Mouse (Mus musculus) cerebellum, adult 8-10 months (tissue): Measurements from ENCODE around the gene B230219D22Rik.
"Not testable (repeated sequence)": the region's sequence is repeated elsewhere in the genome, so short reads cannot be mapped to it uniquely, and the experiment has no call there.

Experiments
- DNase-seq: peaks from one replicate; pipeline ENCODE4 v3.0.0; 2022

B230219D22Rik gene

DNA sequence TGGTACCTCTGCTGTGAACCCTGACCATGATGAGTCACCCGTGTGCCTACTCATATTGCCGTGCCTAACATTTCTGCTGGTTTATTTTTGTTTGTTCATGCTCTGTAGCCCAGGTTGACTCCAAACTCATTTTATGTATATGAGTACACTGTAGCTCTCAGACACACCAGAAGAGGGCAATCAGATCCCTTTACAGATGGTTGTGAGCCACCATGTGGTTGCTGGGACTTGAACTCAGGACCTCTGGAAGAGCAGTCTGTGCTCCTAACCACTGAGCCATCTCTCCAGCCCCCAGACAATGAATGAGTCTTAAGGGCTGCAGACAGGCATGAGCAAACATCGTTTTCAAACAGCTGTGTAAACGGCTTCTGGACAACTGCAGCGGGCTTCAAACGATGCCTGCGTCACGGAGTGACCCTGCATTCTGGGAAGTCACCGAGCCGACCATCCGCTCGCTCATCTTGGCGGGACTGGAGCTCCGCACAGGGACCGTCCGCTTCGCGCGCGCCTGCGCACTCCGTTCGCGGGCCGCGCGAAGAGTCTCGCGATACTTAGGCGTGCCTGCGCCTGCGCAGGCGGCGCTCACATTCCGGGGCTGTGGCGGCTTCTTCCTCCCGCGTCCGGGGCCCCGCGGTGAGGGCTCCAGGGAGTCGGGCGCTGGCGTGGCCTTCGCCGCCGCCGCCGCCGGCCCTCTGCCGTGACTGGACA, at the start of gene B230219D22Rik:
Gene B230219D22Rik (plus strand): TSS at position 590 of the 708 bp plus-strand sequence.
- DNase-seq = peak; percentile 91

DNA sequence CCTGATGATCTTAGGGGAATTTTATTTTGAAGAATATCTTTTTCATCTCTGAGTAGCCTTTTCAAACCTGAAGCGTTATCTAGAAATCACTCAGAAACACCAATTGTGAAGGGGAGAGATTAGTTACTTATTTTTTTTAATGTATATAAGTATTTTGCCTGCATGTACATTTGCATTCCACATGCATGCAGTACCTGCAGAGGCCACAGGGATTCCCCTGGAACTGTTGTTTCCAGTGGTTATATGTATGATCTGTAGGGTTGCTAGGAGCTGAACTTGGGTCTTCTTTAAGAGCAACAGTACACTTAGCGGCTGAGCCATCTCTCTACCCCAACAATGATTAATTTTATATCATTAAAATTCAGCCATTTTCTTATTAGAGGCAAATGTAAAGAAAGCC, 48.4 kb upstream of the B230219D22Rik start:
- no peak for DNase-seq

DNA sequence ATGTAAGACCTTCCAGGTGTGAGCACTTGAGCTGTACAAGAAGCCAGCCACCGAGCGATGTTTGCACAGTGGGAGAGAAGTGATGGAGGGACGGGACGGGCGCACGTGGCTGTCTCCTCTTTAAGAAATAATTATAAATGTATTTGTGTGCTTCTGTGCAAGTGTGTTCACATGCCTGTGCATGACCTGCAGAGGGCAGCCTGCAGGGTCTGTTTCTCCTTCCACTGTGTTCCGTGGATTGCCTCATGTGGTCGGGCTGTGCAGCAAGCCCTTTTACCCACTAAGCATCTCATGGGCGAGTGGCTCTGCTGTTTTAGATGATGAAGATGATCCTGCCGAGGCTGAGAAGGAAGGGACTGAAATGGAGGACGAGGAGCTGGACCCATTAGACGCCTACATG, 42.8 kb upstream of the B230219D22Rik start:
- DNase-seq = no peak

DNA sequence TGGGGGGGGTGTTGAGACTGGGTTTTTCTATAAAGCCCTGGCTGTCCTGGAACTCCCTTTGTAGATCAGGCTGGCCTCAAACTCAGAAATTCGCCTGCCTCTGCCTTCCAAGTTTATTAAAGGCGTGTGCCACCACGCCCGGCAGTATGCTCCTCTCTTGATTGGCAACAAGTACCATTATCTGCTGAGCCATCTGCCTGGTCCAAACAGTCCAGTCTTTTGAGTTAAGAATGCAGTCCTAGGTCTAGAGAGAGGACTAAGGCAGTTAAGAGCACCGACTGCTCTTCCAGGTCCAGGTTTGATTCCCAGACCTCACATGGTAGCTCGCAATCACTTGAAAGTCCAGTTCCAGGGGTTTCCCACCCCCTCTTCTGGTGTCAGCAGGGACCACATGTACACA, 41.9 kb upstream of the B230219D22Rik start:
- no peak for DNase-seq

DNA sequence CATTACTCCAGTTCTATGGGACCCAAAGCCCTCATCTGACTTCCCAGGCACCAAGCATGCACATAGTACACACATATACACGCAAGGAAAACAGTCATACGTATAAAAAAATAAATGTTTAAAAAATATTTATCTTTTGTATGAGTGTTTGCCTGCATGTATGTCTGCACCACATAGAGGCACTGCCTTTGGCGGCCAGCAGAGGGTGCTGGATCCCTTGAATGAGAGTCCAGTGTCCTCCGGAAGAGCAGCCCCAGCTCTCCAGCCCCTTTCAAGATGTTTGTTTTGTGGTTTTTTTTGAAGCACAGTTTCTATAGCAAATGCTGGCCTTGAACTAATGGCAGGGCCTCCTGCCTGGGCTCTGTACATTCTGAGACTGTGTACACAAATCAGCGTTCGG, 24.4 kb upstream of the B230219D22Rik start:
- no peak for DNase-seq

DNA sequence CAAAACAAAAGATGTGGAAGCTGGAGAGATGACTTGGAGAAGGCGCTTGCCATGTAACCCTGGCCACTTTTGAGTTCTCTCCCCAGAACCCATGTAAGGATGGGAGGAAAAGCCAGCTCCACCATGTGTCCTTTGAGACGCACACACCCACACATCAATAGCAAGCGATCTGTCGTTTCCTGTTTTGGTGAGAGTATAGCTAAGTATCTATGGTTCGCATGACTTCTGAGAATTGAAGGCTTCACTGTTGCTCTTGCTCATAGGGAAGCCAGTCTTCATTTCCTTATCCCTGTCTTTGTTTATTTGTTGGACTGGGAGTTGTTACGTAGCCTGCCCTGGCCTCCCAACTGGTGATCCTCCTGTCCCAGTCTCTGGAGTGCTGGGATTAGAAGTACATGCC, 20.2 kb upstream of the B230219D22Rik start:
- no peak for DNase-seq

DNA sequence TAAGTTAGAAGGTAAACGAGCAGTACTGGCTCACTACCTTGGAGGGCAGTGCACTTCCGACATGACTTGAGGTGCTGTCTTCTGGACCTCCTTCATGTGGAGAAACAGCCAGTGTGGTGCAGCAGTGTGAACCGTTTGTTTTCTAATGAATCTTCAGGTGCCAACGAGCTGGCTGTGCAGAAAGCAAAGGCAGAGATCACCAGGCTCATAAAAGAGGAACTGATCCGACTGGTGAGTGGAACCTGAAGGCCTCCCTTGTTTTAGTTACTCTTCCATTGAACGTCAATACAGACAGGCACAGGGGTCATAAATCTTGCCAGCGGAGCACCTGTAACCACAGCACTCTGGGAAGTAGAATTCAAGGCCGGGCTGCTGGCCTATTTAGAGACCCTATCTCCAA, 15.6 kb upstream of the B230219D22Rik start:
- no peak for DNase-seq

DNA sequence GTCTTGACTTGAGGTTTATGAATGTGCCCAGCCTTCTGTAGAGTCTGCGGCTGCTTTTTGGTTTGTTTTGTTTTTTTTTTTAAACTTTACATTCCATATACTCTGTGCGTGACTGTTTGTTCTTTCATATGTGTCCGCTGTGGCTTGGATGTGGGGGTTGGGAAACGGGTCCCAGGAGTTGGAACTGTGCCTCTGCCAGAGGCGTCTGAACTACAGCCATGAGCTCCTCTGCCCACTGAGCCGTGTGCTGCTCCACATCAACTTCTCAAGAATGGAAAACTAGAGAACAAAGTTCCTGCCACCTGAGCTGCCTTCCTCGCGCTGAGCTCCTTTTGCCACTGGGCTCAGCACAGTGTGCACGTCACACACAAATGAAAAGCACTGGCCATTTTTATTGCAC, 10.7 kb upstream of the B230219D22Rik start:
- DNase-seq = no peak

DNA sequence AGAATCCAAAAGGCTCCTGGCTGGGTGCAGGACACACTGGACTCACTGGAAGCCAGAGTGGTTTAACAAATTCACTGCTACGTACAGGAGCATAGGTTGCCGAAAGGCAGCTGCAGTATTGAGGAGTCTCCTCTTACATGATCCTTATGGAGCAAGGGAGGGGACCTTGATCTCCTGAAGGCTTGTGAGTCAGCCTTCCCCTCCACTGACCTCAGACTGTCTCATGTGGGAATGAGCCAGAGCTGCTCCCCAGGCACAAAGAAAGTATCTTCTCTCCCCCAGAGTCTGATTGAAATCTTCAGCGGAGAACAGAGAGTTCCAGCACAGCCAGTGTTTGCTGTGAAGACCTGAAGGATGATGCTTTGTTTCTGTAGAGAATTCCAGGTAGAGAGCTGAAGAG, 9.3 kb upstream of the B230219D22Rik start:
- no peak for DNase-seq

DNA sequence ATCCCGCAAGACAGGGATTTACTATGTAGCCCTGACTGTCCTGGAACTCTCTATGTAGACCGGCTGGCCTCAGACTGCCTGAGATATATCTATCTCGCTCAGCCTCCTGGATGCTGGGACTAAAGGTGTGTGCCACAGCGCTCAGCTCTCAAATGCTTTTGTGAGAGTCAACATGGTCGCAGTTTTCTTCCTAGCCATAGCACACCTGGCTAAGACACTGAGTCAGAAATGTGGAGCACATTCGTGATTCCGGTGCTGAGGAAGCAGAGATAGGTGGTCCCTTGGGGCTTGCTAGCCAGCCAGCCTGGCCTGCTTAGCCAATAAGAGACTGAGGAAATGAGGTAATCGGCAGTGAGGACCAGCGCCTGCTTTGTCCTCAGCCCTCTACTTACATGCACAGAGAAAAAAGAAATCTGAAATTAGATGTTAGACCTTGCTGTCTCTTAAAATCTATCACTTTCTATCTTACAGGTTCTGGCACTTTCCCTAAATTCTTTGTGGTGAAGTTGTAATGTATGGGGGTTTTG, 6.8 kb upstream of the B230219D22Rik start:
- DNase-seq = no peak

DNA sequence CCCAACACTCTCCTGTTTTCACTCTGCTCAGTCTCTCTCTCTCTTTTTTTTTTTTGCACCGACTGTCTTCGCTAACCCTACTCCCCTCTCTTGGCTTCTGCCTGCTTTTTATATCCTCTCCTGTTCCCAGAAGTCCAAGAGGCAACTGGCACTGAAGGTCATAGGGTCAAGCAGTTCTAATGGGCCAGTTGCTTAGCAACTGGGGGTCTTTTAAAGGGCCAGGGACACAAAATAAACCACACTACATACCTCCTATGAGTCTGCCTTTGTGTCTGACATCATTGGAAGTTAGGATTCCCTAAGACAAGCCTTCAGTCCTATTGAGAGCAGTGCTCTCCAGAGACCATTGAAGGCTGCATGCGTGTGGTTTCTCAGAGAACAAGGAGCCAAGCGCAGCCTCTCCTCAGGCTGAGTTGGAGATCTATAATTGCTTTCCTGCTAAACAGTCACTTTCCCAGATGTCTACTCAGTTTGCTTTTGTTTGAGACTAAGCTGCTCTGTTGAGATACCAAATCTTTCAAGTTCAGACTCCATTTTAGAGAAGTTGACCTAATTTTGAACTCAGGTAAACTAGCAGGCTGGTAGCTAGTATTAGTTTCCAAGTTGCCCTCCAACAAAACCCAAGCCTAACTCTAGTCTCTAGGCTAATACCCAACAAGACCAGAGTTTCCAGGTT, 4.9 kb upstream of the B230219D22Rik start:
- DNase-seq = no peak

DNA sequence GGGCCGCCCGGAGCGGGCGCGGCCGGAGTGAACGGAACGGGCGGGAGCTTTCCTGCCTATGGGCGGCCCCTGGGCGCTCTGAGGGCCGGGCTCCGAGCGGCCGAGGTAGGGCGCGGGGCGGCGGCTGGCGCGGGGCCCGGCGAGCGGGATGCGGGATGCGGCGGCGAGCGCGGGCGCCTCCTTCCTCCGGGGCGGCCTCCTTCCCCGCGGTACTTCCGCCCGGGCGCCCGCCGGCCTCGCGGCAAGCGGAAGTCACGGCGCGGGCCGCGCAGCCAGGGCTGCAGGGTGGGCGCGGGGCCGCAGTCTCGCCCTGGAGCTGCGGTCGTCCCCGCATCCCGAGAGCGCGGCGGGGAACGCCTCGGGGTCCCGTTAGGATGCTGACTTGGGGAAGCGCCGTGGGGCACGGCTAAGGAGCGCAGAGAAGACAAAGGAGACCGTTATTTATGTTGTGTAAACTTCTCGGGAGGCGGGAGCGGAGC, 358 bp downstream of the B230219D22Rik start:
- no peak for DNase-seq

DNA sequence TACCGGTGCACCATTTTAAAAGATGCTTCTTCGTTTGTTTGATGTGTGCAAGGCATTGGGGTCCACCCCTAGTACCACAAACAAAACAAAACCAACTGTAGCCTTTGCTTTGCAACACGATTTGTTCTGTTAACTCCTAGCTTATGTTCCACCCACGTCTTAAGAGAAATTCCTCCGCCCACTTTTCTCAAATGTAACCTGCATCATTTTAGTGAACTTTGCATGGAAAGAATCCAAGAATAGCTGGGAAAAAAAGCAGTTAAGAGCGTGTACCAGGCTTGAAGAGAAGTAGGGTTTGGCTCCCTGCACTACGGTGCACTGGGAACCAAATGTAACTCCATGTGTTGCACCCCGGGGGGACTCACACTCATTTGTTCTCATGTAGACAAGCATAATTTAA, 1.2 kb downstream of the B230219D22Rik start:
- no peak for DNase-seq

DNA sequence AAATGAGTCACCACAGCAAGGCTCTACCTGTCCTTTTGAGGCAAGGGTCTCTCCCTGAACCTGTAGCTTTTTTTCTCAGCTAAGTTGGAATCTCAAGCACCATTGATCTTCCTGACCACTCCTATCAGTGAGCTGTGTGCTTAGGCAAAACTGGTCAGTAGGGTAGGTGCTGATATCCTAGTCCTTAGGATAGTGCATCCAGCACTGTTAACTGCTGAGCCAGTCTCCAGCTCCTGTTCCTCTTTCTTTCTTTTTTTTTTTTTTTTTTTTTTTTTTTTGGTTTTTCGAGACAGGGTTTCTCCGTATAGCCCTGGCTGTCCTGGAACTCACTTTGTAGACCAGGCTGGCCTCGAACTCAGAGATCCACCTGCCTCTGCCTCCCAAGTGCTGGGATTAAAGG, 3.1 kb downstream of the B230219D22Rik start:
- DNase-seq = not testable (repeated sequence)

DNA sequence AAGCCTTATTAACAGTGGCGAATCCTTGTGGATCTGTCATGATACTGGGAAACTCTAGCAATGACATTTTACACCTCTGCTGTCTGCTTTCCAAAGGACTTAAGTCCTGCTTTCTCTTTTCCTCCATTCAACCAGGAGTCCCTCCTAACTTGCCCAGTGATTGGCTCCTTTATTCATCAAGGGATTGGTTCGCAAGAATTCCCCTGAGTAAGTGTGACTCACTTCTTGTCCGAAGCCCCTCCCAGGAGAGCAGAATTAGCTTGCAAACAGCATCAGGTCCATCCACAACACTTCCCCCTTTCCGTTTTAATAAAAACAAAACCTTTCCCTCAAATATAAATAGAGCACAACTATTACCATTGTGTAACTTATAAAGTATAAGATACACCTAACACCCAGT, 11.4 kb downstream of the B230219D22Rik start:
- no peak for DNase-seq

DNA sequence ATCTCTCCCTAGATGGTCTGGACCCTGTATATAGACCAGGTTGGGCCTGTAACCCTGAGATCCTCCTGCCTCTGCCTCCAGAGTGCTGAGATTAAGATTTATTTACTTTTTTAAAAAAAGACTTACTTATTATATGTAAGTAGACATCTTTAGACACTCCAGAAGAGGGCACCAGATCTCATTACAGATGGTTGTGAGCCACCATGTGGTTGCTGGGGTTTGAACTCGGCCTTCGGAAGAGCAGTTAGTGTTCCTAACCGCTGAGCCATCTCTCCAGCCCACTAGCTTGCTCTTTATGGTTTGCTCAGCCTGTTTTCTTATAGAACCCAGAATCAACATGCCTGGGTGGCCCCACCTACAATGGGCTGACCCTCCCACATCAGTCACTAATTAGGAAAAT, 19.9 kb downstream of the B230219D22Rik start:
- DNase-seq = no peak

DNA sequence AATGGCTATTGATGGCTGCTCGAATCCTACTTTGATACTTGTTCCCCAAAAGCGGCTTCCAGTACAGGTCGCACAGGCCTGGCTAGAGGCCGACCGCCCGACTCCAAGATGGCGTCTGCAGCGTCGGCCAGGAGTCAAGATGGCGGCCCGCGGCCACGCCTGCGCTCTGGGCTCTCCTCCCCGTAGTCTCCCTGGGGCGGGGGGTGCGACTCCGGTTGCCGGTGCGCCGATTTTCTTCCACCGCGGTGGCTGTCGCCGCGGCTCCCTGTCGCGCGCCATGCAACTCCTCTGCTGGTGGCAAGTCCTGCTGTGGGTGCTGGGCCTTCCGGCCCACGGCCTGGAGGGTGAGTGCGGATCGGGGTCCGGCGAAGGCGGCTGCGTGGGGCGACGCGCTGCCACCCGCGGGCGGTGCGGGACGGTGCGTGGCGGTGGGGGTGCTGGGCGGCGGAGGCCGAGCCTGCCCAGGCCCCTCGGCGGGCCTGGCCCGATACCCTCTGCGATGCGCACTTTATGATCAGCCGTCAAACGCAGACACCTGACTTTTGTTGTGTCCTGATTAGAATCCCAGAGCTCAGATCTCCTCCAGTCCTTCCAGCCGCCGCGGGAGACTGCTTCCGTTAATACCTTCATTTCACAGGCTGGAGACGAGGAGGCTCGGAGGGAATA, 21.7 kb downstream of the B230219D22Rik start, which contains the start of gene Txndc15:
Gene Txndc15 (plus strand): TSS at position 150 of the 666 bp plus-strand sequence.
- DNase-seq = peak; percentile 91

DNA sequence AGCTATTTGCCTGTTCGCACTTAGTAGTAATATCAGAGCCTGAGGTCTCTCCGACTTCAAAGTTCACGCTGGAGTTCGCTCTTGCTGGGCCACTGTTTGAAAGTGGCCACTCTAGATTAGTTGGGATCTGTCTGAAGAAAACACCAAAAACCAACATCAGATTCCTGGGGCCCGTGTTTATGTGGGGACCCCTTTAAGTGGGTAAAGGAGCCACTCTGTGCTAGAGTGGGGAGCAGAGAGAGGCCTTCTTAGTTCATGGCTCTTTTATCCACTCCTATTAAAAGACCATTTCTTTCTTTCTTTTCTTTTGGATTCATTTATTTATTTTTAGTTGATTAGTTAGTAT, 22.2 kb downstream of the B230219D22Rik start:
- no peak for DNase-seq

DNA sequence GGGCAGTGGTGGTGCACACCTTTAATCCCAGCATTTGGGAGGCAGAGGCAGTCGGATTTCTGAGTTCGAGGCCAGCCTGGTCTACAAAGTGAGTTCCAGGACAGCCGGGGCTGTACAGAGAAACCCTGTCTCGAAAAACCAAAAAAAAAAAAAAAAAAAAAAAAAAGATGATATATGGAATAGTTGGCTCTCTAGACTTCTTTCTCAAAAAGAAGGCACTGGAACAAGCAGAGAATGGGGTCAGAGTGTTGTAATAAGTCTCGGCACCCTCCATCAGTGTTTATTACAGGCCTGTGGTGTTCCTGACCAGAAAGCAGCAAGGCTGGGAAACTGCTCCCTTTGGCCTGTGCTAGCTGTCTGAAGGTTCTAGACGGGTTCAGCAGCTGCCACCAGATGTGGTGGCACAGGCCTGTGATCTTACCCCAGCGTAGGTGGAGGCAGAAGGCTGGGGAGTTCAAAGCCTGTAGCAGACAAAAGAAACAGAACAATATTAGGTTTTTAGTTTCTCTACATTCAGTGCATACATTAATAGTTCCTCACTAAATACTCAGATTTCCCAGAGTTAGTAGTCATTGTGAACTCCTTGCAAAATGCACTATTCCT, 23.1 kb downstream of the B230219D22Rik start:
- no peak for DNase-seq

DNA sequence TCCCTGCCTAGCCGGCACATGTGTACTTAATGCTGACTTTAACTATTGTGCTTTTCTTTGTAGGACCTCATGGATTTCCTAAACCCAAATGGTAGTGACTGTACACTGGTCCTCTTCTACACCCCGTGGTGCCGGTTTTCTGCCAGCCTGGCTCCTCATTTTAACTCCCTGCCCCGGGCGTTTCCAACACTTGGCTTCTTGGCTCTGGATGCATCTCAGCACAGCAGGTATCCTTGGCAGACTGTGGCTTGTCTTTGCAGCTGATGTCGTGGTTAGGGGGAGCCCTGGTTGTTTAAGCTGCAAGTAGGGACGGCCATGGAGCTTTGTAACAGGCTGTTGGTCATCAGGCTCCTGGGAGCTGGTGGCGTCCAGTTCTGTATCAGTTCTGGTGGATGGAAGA, 28.6 kb downstream of the B230219D22Rik start:
- peak; percentile 53 for DNase-seq

DNA sequence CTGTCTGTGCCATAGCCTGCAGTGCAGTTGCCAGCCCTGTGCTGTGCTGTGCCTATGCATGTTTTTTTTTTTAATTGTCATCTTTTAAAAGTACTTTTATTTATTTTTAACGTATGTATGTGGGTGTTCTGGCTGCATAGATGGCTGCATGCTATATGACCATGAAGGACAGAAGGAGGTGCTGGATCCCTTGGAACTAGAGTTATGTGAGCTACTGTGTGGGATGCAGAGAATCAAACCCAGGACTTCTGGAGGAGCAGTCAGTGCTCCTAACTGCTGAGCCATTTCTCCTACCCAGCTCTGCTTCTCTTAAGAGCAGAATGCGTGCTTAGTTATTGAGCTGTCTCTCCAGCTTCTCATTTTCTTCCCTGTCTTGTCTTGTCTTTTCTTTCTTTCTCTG, 29.1 kb downstream of the B230219D22Rik start:
- no peak for DNase-seq

DNA sequence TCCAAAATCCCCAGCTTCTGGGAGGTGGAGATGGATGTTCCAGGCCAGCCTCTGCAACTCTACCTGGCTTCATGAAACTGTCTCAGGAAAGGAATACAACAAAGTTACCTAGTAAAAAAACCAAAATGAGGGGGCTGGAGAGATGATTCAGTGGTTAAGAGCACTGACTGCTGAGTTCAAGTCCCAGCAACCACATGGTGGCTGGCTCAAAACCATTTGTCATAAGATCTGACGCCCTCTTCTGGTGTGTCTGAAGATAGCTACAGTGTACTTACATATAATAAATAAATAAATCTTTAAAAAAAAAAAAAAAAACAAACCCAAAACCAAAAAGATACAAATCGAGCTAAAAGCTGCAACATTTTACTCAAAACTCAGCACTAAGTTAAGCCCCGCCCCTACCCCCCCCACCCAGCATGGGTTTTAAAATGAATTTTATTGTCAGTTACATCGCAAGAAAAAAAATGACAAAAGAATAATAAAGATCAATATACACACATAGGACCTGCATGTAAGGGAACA, 33.7 kb downstream of the B230219D22Rik start:
- DNase-seq = peak; percentile 31
